Comparison of ENCODE assay signal across 12 mouse cellular contexts in genomic region chr8:106508456-106508855, GRCm38 (mm10). TPM values are rescaled to one million over a fixed set of nuclear protein-coding genes. Genes with fewer than 3 reads are reported as not detected.
DNase-seq lines count a peak whose midpoint lies in the region; ATAC-seq lines count a peak whose summit lies in the region.
"Had no signal": no experiment of that assay in that cellular context is flagged by ENCODE, and none has a peak within 500 bp of the region (broad histone marks: within the 10 kb centered on the region; RNA-seq: fewer than 3 reads in every experiment).

No protein-coding gene starts in this region.

- 0 out of 2 replicates have a peak, but pooled peaks cover 6% of the 10 kb centered on the region for H3K27me3 ChIP-seq in heart, embryonic 13.5 days (replicated peaks)
- peaks cover 17% of the 10 kb centered on the region for H3K27me3 ChIP-seq in embryonic facial prominence, embryonic 12.5 days
- H3K27me3 ChIP-seq in hindbrain, embryonic 12.5 days = peaks cover 68% of the 10 kb centered on the region
- peaks cover 71% of the 10 kb centered on the region for H3K27me3 ChIP-seq in midbrain, embryonic 13.5 days

- peak overlapping the region; percentile 66 for H3K27ac ChIP-seq in heart, embryonic 13.5 days (replicated peaks)
- H3K27ac ChIP-seq in embryonic facial prominence, embryonic 12.5 days = no peak overlapping the region
- peak overlapping the region; percentile 44; the same call in 1 of the 2 replicates for H3K27ac ChIP-seq in hindbrain, embryonic 12.5 days
- H3K27ac ChIP-seq in midbrain, embryonic 13.5 days = no peak overlapping the region

- H3K4me3 ChIP-seq in heart, embryonic 13.5 days = peak overlapping the region; percentile 50
- peak overlapping the region; percentile 36; the same call in 1 of the 2 replicates for H3K4me3 ChIP-seq in embryonic facial prominence, embryonic 12.5 days
- H3K4me3 ChIP-seq in hindbrain, embryonic 12.5 days = peak overlapping the region; percentile 35; the same call in 1 of the 2 replicates
- H3K4me3 ChIP-seq in midbrain, embryonic 13.5 days (replicated peaks) = peak overlapping the region; percentile 40; the same call in 1 of the 2 replicates

- no peak for ATAC-seq in heart, embryonic 13.5 days (ENCODE audit: extremely low read depth, insufficient number of reproducible peaks, low FRiP score, low TSS enrichment)
- no peak for ATAC-seq in embryonic facial prominence, embryonic 12.5 days (ENCODE audit: insufficient number of reproducible peaks, insufficient read depth, low FRiP score, low TSS enrichment)
- ATAC-seq in hindbrain, embryonic 12.5 days (ENCODE audit: low FRiP score) = no peak
- ATAC-seq in midbrain, embryonic 13.5 days = no peak; the same call in 1 of the 2 replicates
- no peak for ATAC-seq in megakaryocyte, adult 5-6 weeks (ENCODE audit: poor library complexity, severe bottlenecking)

- no peak for DNase-seq in heart, adult 9 months (ENCODE audit: low spot score in 2 of 2)
- DNase-seq in urinary bladder, postnatal 4 days (ENCODE audit: low spot score in 2 of 2) = no peak
- no peak for DNase-seq in adrenal gland, postnatal 4 days (ENCODE audit: low spot score in 2 of 2)

- H3K9ac ChIP-seq in heart, embryonic 13.5 days = peak overlapping the region; percentile 78
- H3K9ac ChIP-seq in embryonic facial prominence, embryonic 12.5 days = no peak overlapping the region
- H3K9ac ChIP-seq in hindbrain, embryonic 12.5 days = no peak overlapping the region
- 0 out of 2 replicates have a peak overlapping the region, but pooled peaks have one; percentile 49 for H3K9ac ChIP-seq in midbrain, embryonic 13.5 days (replicated peaks)

- H3K36me3 ChIP-seq in heart, embryonic 13.5 days = no peaks in the 10 kb centered on the region
- H3K36me3 ChIP-seq in embryonic facial prominence, embryonic 12.5 days = no peaks in the 10 kb centered on the region
- H3K36me3 ChIP-seq in hindbrain, embryonic 12.5 days = no peaks in the 10 kb centered on the region
- H3K36me3 ChIP-seq in midbrain, embryonic 13.5 days = no peaks in the 10 kb centered on the region

- no peaks in the 10 kb centered on the region for H3K9me3 ChIP-seq in heart, embryonic 13.5 days
- H3K9me3 ChIP-seq in embryonic facial prominence, embryonic 12.5 days = no peaks in the 10 kb centered on the region
- no peaks in the 10 kb centered on the region for H3K9me3 ChIP-seq in hindbrain, embryonic 12.5 days (replicated peaks)
- H3K9me3 ChIP-seq in midbrain, embryonic 13.5 days = no peaks in the 10 kb centered on the region

- WGBS in heart, embryonic 13.5 days = 37% methylated on average over 3 of the region's 3 CpGs
- WGBS in embryonic facial prominence, embryonic 12.5 days = 23% methylated on average over 3 of the region's 3 CpGs
- WGBS in hindbrain, embryonic 12.5 days = 31% methylated on average over 3 of the region's 3 CpGs
- 21% methylated on average over 3 of the region's 3 CpGs for WGBS in midbrain, embryonic 13.5 days

- peaks cover 40% of the 10 kb centered on the region for H3K4me1 ChIP-seq in heart, embryonic 13.5 days
- H3K4me1 ChIP-seq in embryonic facial prominence, embryonic 12.5 days = peaks cover 49% of the 10 kb centered on the region
- H3K4me1 ChIP-seq in hindbrain, embryonic 12.5 days = peaks cover 28% of the 10 kb centered on the region
- peaks cover 36% of the 10 kb centered on the region for H3K4me1 ChIP-seq in midbrain, embryonic 13.5 days (replicated peaks)

- H3K4me2 ChIP-seq in heart, embryonic 13.5 days = peak overlapping the region; percentile 78
- H3K4me2 ChIP-seq in embryonic facial prominence, embryonic 12.5 days (replicated peaks) = peak overlapping the region; percentile 69
- peak overlapping the region; percentile 75 for H3K4me2 ChIP-seq in hindbrain, embryonic 12.5 days (replicated peaks)
- H3K4me2 ChIP-seq in midbrain, embryonic 13.5 days (replicated peaks) = peak overlapping the region; percentile 79

RNA-seq across cellular contexts. Expression of gene Cdh3, which starts 2.2 kb away (rescaled TPM):
- 29.5 and 32.0 TPM in 2 replicates for polyA plus RNA-seq in heart, embryonic 13.5 days (2015; fragmentation: Nextera tagmentation; extraction: Ambion mirVana)
- polyA plus RNA-seq in embryonic facial prominence, embryonic 12.5 days (2016; fragmentation: Nextera tagmentation; extraction: Ambion mirVana) = 17.6 and 19.1 TPM in 2 replicates
- 7.7 and 10.0 TPM in 2 replicates for polyA plus RNA-seq in hindbrain, embryonic 12.5 days (2016; fragmentation: Nextera tagmentation; extraction: Ambion mirVana)
- polyA plus RNA-seq in midbrain, embryonic 13.5 days (2015; fragmentation: Nextera tagmentation; extraction: Ambion mirVana) = 0.28 and 0.46 TPM in 2 replicates
- not detected in 2 replicates for total RNA-seq in megakaryocyte, adult 5-6 weeks (2015)
- not detected in 2 replicates for total RNA-seq in megakaryocyte, adult 5-6 weeks (2017)
- total RNA-seq in adrenal gland, postnatal 4 days (2021) = 1 to 10 TPM; 2.0 to 5.4 TPM
- total RNA-seq: hematopoietic stem cell, adult 5-6 weeks; megakaryocyte progenitor cell, adult 5-6 weeks had no signal

RNA-seq across cellular contexts. Expression of gene 6030452D12Rik, which starts 8.1 kb away (rescaled TPM):
- not detected in 2 replicates for polyA plus RNA-seq in heart, embryonic 13.5 days (2015; fragmentation: Nextera tagmentation; extraction: Ambion mirVana)
- not detected in 2 replicates for polyA plus RNA-seq in embryonic facial prominence, embryonic 12.5 days (2016; fragmentation: Nextera tagmentation; extraction: Ambion mirVana)
- polyA plus RNA-seq in hindbrain, embryonic 12.5 days (2016; fragmentation: Nextera tagmentation; extraction: Ambion mirVana) = not detected in 2 replicates
- not detected in 2 replicates for polyA plus RNA-seq in midbrain, embryonic 13.5 days (2015; fragmentation: Nextera tagmentation; extraction: Ambion mirVana)
- total RNA-seq in megakaryocyte, adult 5-6 weeks (2015) = not detected in 2 replicates
- not detected in 2 replicates for total RNA-seq in megakaryocyte, adult 5-6 weeks (2017)
- total RNA-seq in adrenal gland, postnatal 4 days (2021) = not detected
- total RNA-seq: hematopoietic stem cell, adult 5-6 weeks; layer of hippocampus, postnatal 36 days; megakaryocyte progenitor cell, adult 5-6 weeks had no signal
- polyA plus RNA-seq: C2C12 had no signal

Comparison
In these comparisons a context has a peak if more than half of its experiments do, and no peak if none do; other contexts are left out.
1. H3K27ac ChIP-seq: peak in heart, embryonic 13.5 days (single experiment) and hindbrain, embryonic 12.5 days (single experiment); none in embryonic facial prominence, embryonic 12.5 days (single experiment) and midbrain, embryonic 13.5 days (single experiment).
2. H3K9ac ChIP-seq: peak in heart, embryonic 13.5 days (single experiment) and midbrain, embryonic 13.5 days (single experiment); none in embryonic facial prominence, embryonic 12.5 days (single experiment) and hindbrain, embryonic 12.5 days (single experiment).
3. Peak in every context shown above with its lines, with median percentiles within 50 percentile points of each other: H3K4me2 ChIP-seq and H3K4me3 ChIP-seq.